Mouse (Mus musculus): Measurements from ENCODE around the gene G2e3.

DNA sequence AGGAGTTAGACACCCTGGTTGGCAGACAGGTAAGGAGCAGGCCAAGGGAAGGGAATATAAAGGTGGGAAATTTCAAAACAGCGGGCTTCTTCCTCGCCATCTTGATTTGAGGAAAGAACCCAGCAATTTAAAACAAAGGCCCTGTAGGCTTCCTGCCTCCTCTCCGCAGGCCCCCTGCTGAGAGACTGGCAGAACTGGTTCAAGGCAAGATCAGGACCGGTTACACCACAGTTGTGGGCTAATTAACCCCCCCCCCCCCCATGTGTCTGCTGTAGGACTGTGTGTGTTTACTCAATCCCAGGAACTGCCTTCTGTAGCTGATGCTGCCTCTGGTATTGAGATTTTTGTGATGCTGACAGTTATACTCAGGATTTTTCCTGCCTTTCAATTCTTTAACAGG is 1.7 kb upstream of the G2e3 start:
- no peak for TF ChIP-seq CTCF (IDR thresholded peaks at IDR 0.05; ENCODE audit: low read depth)
- no peak for TF ChIP-seq EP300 (IDR thresholded peaks at IDR 0.05; ENCODE audit: low read depth)
